Mouse (Mus musculus) stomach, postnatal 0 days (tissue): ENCODE measurements around the gene Olfr986.

Source experiments
- CTCF ChIP-seq: IDR thresholded peaks from 2 replicates; pipeline ENCODE4 v1.5.1; 2016; ENCODE audit warnings: antibody characterized with exemption, low read depth, mild to moderate bottlenecking, moderate library complexity
- EP300 ChIP-seq: optimal IDR thresholded peaks from 2 replicates; pipeline ENCODE3; 2016; ENCODE audit warnings: antibody characterized with exemption

- no peak for TF ChIP-seq CTCF
- no peak for TF ChIP-seq EP300
These were observed 41.2 kb upstream of the Olfr986 start for GRCm38 (mm10) chr9:40139484-40139883.
